Mouse (Mus musculus) ovary, adult 2 months (tissue): ENCODE data around the gene Resp18. TPM values are rescaled to one million over a fixed set of nuclear protein-coding genes. Genes with fewer than 3 reads are reported as not detected.

Source experiments
- polyA plus RNA-seq: library from polyadenylated mRNA; depleted of rRNA; stranded (reverse); fragments of >200 nt; gene quantifications from 2 replicates; pipeline ENCODE4 v1.2.3, GENCODE M21; 2012; rRNA removed

Resp18 gene
- polyA plus RNA-seq: not detected in 2 replicates

GRCm38 (mm10) chr1:75278228-75278627 is at the start of gene Resp18:
Gene Resp18 (minus strand): TSS chr1:75278415.

GRCm38 (mm10) chr1:75317241-75318201 is 39.3 kb upstream of the Resp18 start, which contains the start of gene Dnpep:
Gene Dnpep (minus strand): TSS chr1:75317990.

GRCm38 (mm10) chr1:75264091-75264880 is 13.9 kb downstream of the Resp18 start, which contains the start of gene Ptprn:
Gene Ptprn (minus strand): TSS chr1:75264502.

GRCm38 (mm10) chr1:75236117-75237050 is 41.8 kb downstream of the Resp18 start, which contains the start of gene Dnajb2:
Gene Dnajb2 (plus strand): TSS chr1:75236406.

GRCm38 (mm10) chr1:75231664-75232152 is 46.5 kb downstream of the Resp18 start, which contains the start of gene A630095N17Rik:
Gene A630095N17Rik (minus strand): TSS chr1:75232102.

Other genes starting within 250 kb of the Resp18 start
- 2.1 and 3.5 TPM in 2 replicates for gene Nhej1, start 153.2 kb downstream of the Resp18 start, polyA plus RNA-seq
- 3.9 and 5.1 TPM in 2 replicates for gene Slc23a3, start 144.5 kb downstream of the Resp18 start, polyA plus RNA-seq
- gene Cnppd1, start 135.7 kb downstream of the Resp18 start, polyA plus RNA-seq: 64.3 and 75.8 TPM in 2 replicates
- 186 and 202 TPM in 2 replicates for gene Retreg2, start 135.6 kb downstream of the Resp18 start, polyA plus RNA-seq
- 66.6 and 67.1 TPM in 2 replicates for gene Zfand2b, start 109.8 kb downstream of the Resp18 start, polyA plus RNA-seq
- 30.3 and 33.2 TPM in 2 replicates for gene Abcb6, start 98.0 kb downstream of the Resp18 start, polyA plus RNA-seq
- gene Ankzf1, start 86.3 kb downstream of the Resp18 start, polyA plus RNA-seq: 19.0 and 20.5 TPM in 2 replicates
- gene Atg9a, start 86.2 kb downstream of the Resp18 start, polyA plus RNA-seq: 71.9 and 76.6 TPM in 2 replicates
- gene Glb1l, start 67.6 kb downstream of the Resp18 start, polyA plus RNA-seq: 14.4 and 16.6 TPM in 2 replicates
- gene Stk16, start 67.6 kb downstream of the Resp18 start, polyA plus RNA-seq: 151 and 159 TPM in 2 replicates
- gene Tuba4a, start 58.5 kb downstream of the Resp18 start, polyA plus RNA-seq: 13.2 and 18.2 TPM in 2 replicates
- gene A630095N17Rik, start 46.3 kb downstream of the Resp18 start, polyA plus RNA-seq: not detected in 2 replicates
- gene Dnajb2, start 42.0 kb downstream of the Resp18 start, polyA plus RNA-seq: 65.5 and 66.2 TPM in 2 replicates
- gene Ptprn, start 13.9 kb downstream of the Resp18 start, polyA plus RNA-seq: 4.9 and 5.2 TPM in 2 replicates
- 237 and 252 TPM in 2 replicates for gene Dnpep, start 39.6 kb upstream of the Resp18 start, polyA plus RNA-seq
- gene Des, start 81.9 kb upstream of the Resp18 start, polyA plus RNA-seq: 181 and 202 TPM in 2 replicates
- gene Speg, start 96.9 kb upstream of the Resp18 start, polyA plus RNA-seq: 97.8 and 125 TPM in 2 replicates
- 156 and 167 TPM in 2 replicates for gene Gmppa, start 157.5 kb upstream of the Resp18 start, polyA plus RNA-seq
- gene Asic4, start 172.0 kb upstream of the Resp18 start, polyA plus RNA-seq: 2.7 and 3.4 TPM in 2 replicates
- gene Chpf, start 200.9 kb upstream of the Resp18 start, polyA plus RNA-seq: 297 and 402 TPM in 2 replicates
- gene Tmem198, start 201.1 kb upstream of the Resp18 start, polyA plus RNA-seq: 8.4 and 10.4 TPM in 2 replicates
- 725 and 800 TPM in 2 replicates for gene Obsl1, start 228.0 kb upstream of the Resp18 start, polyA plus RNA-seq
- 6,588 and 7,990 TPM in 2 replicates for gene Inha, start 228.7 kb upstream of the Resp18 start, polyA plus RNA-seq
- 79.7 and 93.7 TPM in 2 replicates for gene Stk11ip, start 243.1 kb upstream of the Resp18 start, polyA plus RNA-seq